Mouse (Mus musculus): ENCODE results near the gene Parp3.

- TF ChIP-seq CTCF (IDR thresholded peaks at IDR 0.05; ENCODE audit: control insufficient read depth, insufficient read depth, insufficient read length): no peak
- TF ChIP-seq USF1 (IDR thresholded peaks at IDR 0.05; ENCODE audit: low read depth): no peak
- no peak for TF ChIP-seq MAX (IDR thresholded peaks at IDR 0.05)
Measured at GRCm38 (mm10) chr9:106428719-106429220, 48.0 kb downstream of the Parp3 start.
